Mouse (Mus musculus): ENCODE measurements at regions not wholly inside any gene's neighbourhood (a gene's known extent, or its start where the extent isn't known, plus 50 kb on each side); places are given as distances from the start of the nearest gene placed in this dataset.

DNA sequence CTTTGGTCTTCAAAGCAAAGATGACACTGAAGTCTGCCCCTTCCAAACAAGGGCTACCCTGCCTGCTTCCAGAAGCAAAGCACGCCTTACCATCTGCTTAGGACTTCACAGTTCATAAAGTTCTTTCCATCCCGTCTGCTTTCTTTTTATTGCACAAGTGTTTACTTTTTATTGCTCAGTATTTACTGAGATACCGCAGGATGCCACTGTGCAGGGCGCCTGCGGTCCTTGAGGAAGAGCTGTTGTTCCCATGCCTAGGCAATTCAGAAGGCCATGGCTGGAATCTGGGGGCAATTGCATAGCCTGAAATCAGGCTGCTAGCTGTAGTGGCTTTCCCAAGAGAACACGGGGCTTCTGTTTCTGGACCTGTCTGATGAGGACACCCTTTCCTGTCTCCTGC, 1255.8 kb upstream of the A1bg start:
- Histone ChIP-seq H3K9ac (ENCODE audit: low read length) (no peak overlapping the region), H3K36me3 (ENCODE audit: control insufficient read depth, insufficient read depth, low read length) (no peaks in the 10 kb centered on the region), H3K9me3 (ENCODE audit: control insufficient read depth, low read length) (no peaks in the 10 kb centered on the region), H3K4me3 (ENCODE audit: low read depth, low read length) (no peak overlapping the region), H3K27me3 (ENCODE audit: control insufficient read depth, insufficient read depth, low read length) (no peaks in the 10 kb centered on the region), H3K4me1 (ENCODE audit: control insufficient read depth, insufficient read depth, low read length) (no peaks in the 10 kb centered on the region), H3K27ac (ENCODE audit: low read depth, low read length) (no peak overlapping the region), H3K4me2 (ENCODE audit: low read depth) (no peak overlapping the region)
- ATAC-seq (ENCODE audit: insufficient read depth, low FRiP score, low TSS enrichment) = no peak
- 40% methylated on average over 6 of the region's 6 CpGs for whole genome bisulfite sequencing
- DNase-seq (ENCODE audit: low spot score) = no peak

DNA sequence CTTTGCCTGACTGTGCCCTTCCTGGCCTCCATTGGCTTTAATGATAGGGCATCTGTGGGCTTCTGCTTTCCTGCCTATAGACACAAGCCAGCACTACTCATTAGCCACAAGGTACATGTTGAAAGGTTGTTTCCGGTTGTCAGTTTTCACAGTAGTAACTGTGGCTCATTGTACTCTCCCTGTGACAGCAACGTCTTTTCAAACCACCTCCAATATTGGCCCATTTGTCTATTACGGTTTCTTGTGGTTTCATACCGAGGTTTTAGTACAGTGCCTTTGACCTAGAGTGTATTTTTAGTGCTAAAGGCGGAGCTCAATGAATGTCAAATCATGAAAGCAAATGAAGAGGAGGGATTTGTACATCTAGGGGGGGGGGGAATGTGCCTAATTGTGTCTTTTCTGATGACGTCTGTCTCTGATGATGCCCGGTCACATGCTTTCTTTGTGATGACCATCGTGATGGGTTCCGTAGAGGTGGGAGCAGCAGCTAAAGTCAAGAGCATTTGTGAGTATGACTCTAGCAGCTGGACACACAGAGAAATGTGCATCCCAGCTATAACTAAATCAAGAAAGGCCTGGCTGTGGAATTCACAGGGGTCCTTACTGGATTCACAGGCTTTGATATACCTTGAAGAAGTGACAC, 1255.1 kb upstream of the A1bg start:
- no peak for ATAC-seq (ENCODE audit: insufficient read depth, low FRiP score, low TSS enrichment)
- 82% methylated on average over 9 of the region's 9 CpGs for WGBS

DNA sequence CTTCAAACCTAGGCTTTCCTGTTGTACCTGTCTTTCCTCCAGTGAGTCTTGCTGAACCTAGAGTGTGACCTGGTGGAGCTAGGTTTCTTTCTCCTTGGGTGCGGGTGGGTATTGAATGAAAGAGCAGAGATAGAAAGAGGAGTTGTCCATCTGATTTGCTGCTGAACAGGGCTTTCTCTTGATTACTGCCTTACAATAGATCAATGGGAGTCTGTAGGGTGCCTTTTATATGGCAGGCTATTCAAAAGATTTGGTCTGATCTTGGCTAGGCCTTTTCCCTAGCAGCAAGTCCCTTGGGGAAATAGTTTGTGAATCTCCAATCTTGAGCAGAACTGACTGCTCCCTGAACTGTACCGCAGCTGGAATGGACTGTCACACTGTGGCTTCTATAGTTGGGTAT, 1253.3 kb upstream of the A1bg start:
- 72% methylated on average over 2 of the region's 2 CpGs for WGBS

More for the DNA sequence above, 1255.1 kb upstream of the A1bg start:
- Histone ChIP-seq H3K27ac (ENCODE audit: low read depth, low read length) (no peak overlapping the region), H3K4me1 (ENCODE audit: control insufficient read depth, insufficient read depth, low read length) (no peaks in the 10 kb centered on the region), H3K36me3 (ENCODE audit: control insufficient read depth, insufficient read depth, low read length) (no peaks in the 10 kb centered on the region), H3K9me3 (ENCODE audit: control insufficient read depth, low read length) (no peaks in the 10 kb centered on the region), H3K4me2 (ENCODE audit: low read depth) (no peak overlapping the region), H3K27me3 (ENCODE audit: control insufficient read depth, insufficient read depth, low read length) (no peaks in the 10 kb centered on the region), H3K9ac (ENCODE audit: low read length) (no peak overlapping the region), H3K4me3 (ENCODE audit: low read depth, low read length) (no peak overlapping the region)
- DNase-seq (ENCODE audit: low spot score) = no peak

DNA sequence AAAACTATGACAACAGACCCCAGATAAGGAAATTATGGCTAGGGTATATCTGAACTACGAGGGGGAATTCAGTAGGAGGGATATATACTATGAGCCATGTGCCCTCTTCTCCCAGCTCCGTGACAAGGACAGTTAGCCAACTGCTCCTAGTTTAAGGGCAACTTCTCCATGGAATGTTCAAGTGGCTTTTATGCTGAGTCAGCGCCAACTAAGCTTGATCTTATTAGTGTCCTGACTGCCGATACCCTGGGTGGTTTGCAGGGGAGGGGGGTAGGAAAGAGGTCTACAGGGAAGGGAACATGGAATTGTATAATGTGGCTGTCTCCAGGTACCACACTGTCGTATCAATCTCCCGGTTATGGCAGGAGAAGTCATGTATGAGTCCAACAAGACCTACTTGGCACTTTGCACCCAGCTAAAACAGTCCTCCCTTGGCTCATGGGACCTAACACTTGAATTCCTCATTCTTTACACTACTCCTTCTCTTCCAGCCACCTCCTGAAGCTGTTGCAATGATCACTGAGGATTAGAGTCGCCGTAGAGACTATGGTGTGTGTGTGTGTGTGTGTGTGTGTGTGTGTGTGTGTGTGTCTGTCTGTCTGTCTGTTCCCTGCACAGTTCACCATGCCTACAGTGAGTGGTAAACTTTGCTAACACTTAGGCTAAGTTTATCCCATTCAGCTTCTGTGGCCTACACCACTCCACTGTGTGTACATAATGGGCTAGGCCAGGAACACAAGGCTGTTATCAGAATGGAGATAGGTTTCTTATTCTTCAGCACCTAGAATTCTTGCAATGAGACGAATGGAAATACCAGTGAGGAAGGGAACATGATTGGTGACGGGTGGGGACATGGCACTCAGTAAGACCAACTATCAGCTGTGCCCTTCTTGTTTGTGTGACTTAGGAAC, 1251.1 kb upstream of the A1bg start:
- Histone ChIP-seq H3K4me1 (ENCODE audit: control insufficient read depth, insufficient read depth, low read length) (no peaks in the 10 kb centered on the region), H3K4me2 (ENCODE audit: low read depth) (no peak overlapping the region), H3K27me3 (ENCODE audit: control insufficient read depth, insufficient read depth, low read length) (no peaks in the 10 kb centered on the region), H3K36me3 (ENCODE audit: control insufficient read depth, insufficient read depth, low read length) (no peaks in the 10 kb centered on the region), H3K27ac (ENCODE audit: low read depth, low read length) (no peak overlapping the region), H3K9ac (ENCODE audit: low read length) (no peak overlapping the region), H3K4me3 (ENCODE audit: low read depth, low read length) (no peak overlapping the region), H3K9me3 (ENCODE audit: control insufficient read depth, low read length) (no peaks in the 10 kb centered on the region)
- no peak for DNase-seq (ENCODE audit: low spot score)
- ATAC-seq (ENCODE audit: insufficient read depth, low FRiP score, low TSS enrichment) = no peak
- 91% methylated on average over 10 of the region's 10 CpGs for WGBS

More for the DNA sequence above, 1253.3 kb upstream of the A1bg start:
- Histone ChIP-seq H3K4me3 (ENCODE audit: low read depth, low read length) (no peak overlapping the region), H3K36me3 (ENCODE audit: control insufficient read depth, insufficient read depth, low read length) (no peaks in the 10 kb centered on the region), H3K27me3 (ENCODE audit: control insufficient read depth, insufficient read depth, low read length) (no peaks in the 10 kb centered on the region), H3K9me3 (ENCODE audit: control insufficient read depth, low read length) (no peaks in the 10 kb centered on the region), H3K27ac (ENCODE audit: low read depth, low read length) (no peak overlapping the region), H3K4me1 (ENCODE audit: control insufficient read depth, insufficient read depth, low read length) (no peaks in the 10 kb centered on the region), H3K4me2 (ENCODE audit: low read depth) (no peak overlapping the region), H3K9ac (ENCODE audit: low read length) (no peak overlapping the region)
- ATAC-seq (ENCODE audit: insufficient read depth, low FRiP score, low TSS enrichment) (no peak), DNase-seq (ENCODE audit: low spot score) (no peak)

DNA sequence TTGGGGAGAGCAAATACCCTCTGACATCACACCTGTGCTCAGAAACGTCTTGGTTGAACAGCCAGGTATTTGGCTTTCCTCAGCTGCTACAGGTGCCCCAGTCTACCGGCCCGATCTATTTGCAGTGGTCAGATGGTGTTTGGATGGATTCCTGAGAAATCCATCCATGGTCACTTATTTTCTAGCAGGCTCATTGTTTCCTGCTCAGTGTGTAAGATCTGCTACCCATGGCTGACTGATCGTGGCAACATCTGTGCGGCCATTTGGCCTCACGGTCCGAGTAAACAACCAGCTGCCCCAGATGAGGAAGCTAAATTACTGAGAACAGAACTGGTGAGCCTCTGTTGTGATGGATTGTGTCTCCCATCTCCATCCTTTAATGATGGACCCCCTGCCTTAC, 1248.8 kb upstream of the A1bg start:
- H3K9me3 ChIP-seq (ENCODE audit: control insufficient read depth, low read length) = no peaks in the 10 kb centered on the region
- whole genome bisulfite sequencing = 59% methylated on average over 7 of the region's 7 CpGs
- no peak for ATAC-seq (ENCODE audit: insufficient read depth, low FRiP score, low TSS enrichment)
- DNase-seq (ENCODE audit: low spot score) = no peak
- H3K4me1 ChIP-seq (ENCODE audit: control insufficient read depth, insufficient read depth, low read length) = no peaks in the 10 kb centered on the region
- H3K4me2 ChIP-seq (ENCODE audit: low read depth) = no peak overlapping the region
- H3K27ac ChIP-seq (ENCODE audit: low read depth, low read length) = no peak overlapping the region
- no peak overlapping the region for H3K9ac ChIP-seq (ENCODE audit: low read length)
- no peaks in the 10 kb centered on the region for H3K27me3 ChIP-seq (ENCODE audit: control insufficient read depth, insufficient read depth, low read length)
- no peaks in the 10 kb centered on the region for H3K36me3 ChIP-seq (ENCODE audit: control insufficient read depth, insufficient read depth, low read length)
- H3K4me3 ChIP-seq (ENCODE audit: low read depth, low read length) = no peak overlapping the region

DNA sequence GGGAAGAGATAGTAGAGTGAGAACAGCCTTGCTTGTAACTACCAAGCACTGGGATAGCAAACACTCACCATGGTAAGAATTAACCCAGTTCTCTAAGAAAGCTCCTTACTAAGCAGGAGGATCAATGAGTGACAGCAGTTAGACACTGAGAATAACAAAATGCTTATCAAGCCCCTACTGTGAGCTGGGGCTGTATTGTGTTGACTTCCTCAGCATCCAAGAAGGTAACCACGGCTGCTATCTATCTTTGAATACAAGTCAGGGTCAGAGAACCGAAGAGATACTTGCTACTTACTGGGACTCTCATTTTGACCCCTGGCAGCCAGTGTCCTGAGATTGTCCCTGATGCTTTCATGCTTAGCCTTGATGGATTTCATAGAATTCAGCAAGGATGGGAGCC, 1248.4 kb upstream of the A1bg start:
- DNase-seq (ENCODE audit: low spot score) (no peak), ATAC-seq (ENCODE audit: insufficient read depth, low FRiP score, low TSS enrichment) (no peak)
- Histone ChIP-seq H3K9me3 (ENCODE audit: control insufficient read depth, low read length) (no peaks in the 10 kb centered on the region), H3K4me1 (ENCODE audit: control insufficient read depth, insufficient read depth, low read length) (no peaks in the 10 kb centered on the region), H3K4me3 (ENCODE audit: low read depth, low read length) (no peak overlapping the region), H3K4me2 (ENCODE audit: low read depth) (no peak overlapping the region), H3K9ac (ENCODE audit: low read length) (no peak overlapping the region), H3K36me3 (ENCODE audit: control insufficient read depth, insufficient read depth, low read length) (no peaks in the 10 kb centered on the region), H3K27ac (ENCODE audit: low read depth, low read length) (no peak overlapping the region), H3K27me3 (ENCODE audit: control insufficient read depth, insufficient read depth, low read length) (no peaks in the 10 kb centered on the region)
- WGBS = 58% methylated on average over 2 of the region's 2 CpGs

DNA sequence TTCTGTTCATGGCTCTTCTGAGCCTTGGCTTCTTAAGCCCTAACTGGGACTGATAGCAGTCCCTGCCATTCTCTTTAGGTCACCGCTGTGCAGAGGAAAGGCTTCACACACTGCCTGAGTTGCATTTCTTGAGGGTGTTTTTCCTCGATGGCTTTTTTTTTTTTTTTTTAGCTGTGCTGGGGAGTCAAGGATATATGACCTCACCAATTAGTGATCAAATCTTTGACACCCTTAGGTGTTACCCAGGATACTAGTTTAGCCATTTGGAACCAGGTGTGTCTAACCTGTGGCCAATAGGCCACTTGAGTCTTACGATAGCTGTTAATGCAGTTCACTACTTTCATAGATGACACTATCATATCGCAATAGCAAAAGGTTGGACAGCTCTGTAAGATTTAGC, 1247.5 kb upstream of the A1bg start:
- no peaks in the 10 kb centered on the region for H3K27me3 ChIP-seq (ENCODE audit: control insufficient read depth, insufficient read depth, low read length)
- no peak overlapping the region for H3K9ac ChIP-seq (ENCODE audit: low read length)
- no peaks in the 10 kb centered on the region for H3K9me3 ChIP-seq (ENCODE audit: control insufficient read depth, low read length)
- ATAC-seq (ENCODE audit: insufficient read depth, low FRiP score, low TSS enrichment) = no peak
- no peak overlapping the region for H3K4me3 ChIP-seq (ENCODE audit: low read depth, low read length)
- 98% methylated on average over 4 of the region's 4 CpGs for WGBS
- DNase-seq (ENCODE audit: low spot score) = no peak
- H3K4me2 ChIP-seq (ENCODE audit: low read depth) = no peak overlapping the region
- H3K36me3 ChIP-seq (ENCODE audit: control insufficient read depth, insufficient read depth, low read length) = no peaks in the 10 kb centered on the region
- no peaks in the 10 kb centered on the region for H3K4me1 ChIP-seq (ENCODE audit: control insufficient read depth, insufficient read depth, low read length)
- H3K27ac ChIP-seq (ENCODE audit: low read depth, low read length) = no peak overlapping the region

DNA sequence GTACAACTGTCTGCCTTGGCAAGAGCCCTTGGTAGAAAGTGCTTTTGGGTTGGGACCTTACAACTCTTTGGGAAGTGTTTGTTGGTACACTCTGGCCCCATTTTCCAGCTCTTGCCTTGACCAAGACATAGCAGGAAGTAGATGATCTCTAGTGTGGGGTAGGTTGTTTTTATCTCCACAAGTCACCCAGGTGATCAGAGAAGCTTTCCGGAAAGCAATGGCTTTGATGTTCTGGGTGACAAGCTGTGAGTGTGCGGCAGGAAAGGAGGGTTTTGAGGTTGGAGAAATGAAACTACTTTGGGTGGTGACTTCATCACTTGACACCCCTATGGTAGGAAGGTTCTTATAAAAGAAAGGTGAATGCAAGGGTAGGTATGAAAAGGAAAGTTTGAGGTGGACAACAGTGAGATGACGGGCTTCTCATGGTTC, 1246.8 kb upstream of the A1bg start:
- Histone ChIP-seq H3K4me3 (ENCODE audit: low read depth, low read length) (no peak overlapping the region), H3K4me1 (ENCODE audit: control insufficient read depth, insufficient read depth, low read length) (no peaks in the 10 kb centered on the region), H3K27ac (ENCODE audit: low read depth, low read length) (no peak overlapping the region), H3K9me3 (ENCODE audit: control insufficient read depth, low read length) (no peaks in the 10 kb centered on the region), H3K4me2 (ENCODE audit: low read depth) (no peak overlapping the region), H3K36me3 (ENCODE audit: control insufficient read depth, insufficient read depth, low read length) (no peaks in the 10 kb centered on the region), H3K27me3 (ENCODE audit: control insufficient read depth, insufficient read depth, low read length) (no peaks in the 10 kb centered on the region), H3K9ac (ENCODE audit: low read length) (no peak overlapping the region)
- ATAC-seq (ENCODE audit: insufficient read depth, low FRiP score, low TSS enrichment) (no peak), DNase-seq (ENCODE audit: low spot score) (no peak)
- WGBS = 88% methylated on average over 3 of the region's 3 CpGs
